Comparison of ENCODE assay signal across 8 mouse cellular contexts in the genomic region with DNA sequence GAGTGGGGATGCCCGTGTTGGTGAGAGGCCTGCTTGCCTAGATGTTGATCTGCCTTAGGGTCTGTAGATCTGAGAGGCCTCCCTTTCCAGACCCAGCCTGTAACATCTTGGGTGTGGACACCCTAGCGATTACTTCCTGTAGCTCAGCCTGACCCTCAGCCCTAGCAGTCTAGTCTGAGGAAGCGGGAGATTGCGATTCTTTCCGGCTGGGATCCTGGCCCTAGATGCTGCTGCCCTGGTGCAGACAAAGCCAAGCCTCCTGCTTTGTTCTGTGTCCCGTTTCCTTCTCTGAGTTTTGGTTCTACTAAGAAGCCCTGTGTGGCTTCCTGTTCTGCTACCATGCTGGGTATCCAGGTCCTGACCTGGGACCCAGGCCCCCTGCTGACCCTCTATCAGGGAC.
DNase-seq lines count a peak whose midpoint lies in the region; ATAC-seq and TF ChIP-seq lines count a peak whose summit lies in the region.

No protein-coding gene starts in this region.

- no peaks in the 10 kb centered on the region for H3K27me3 ChIP-seq in liver, adult 2 months (ENCODE audit: control insufficient read depth, insufficient read depth, low read length)
- no peaks in the 10 kb centered on the region for H3K27me3 ChIP-seq in heart, postnatal 0 days (ENCODE audit: control insufficient read depth, insufficient read depth, low read length)
- no peaks in the 10 kb centered on the region for H3K27me3 ChIP-seq in limb, embryonic 10.5 days (ENCODE audit: low read depth, poor library complexity, severe bottlenecking)
- no peaks in the 10 kb centered on the region for H3K27me3 ChIP-seq in stomach, embryonic 14.5 days (ENCODE audit: control insufficient read depth, insufficient read depth, low read length)

- peak; percentile 4 for DNase-seq in liver, adult 2 months (ENCODE audit: extremely low read depth, low read depth, low spot score)
- DNase-seq in liver: no peak
- DNase-seq in heart, postnatal 0 days (ENCODE audit: low spot score): no peak
- DNase-seq in limb, embryonic 10.5 days (ENCODE audit: low spot score): no peak
- no peak for DNase-seq in embryo, embryonic 10.5 days (ENCODE audit: low spot score)
- DNase-seq in left cerebral cortex, adult 9 months (ENCODE audit: low spot score in 2 of 2): no peak

- H3K79me2 ChIP-seq in liver, adult 2 months (ENCODE audit: control insufficient read depth, insufficient read depth, low read length): no peaks in the 10 kb centered on the region

- no peaks in the 10 kb centered on the region for H3K36me3 ChIP-seq in liver, adult 2 months (ENCODE audit: control insufficient read depth, insufficient read depth, low read length)
- H3K36me3 ChIP-seq in heart, postnatal 0 days (replicated peaks; ENCODE audit: control insufficient read depth, insufficient read depth, low read length): no peaks in the 10 kb centered on the region
- H3K36me3 ChIP-seq in limb, embryonic 10.5 days: no peaks in the 10 kb centered on the region
- H3K36me3 ChIP-seq in stomach, embryonic 14.5 days (ENCODE audit: control insufficient read depth, insufficient read depth, low read length): no peaks in the 10 kb centered on the region

- TF ChIP-seq CTCF in liver, adult 2 months (IDR thresholded peaks at IDR 0.05; ENCODE audit: low read depth, low read length): no peak
- no peak for TF ChIP-seq CTCF in heart, postnatal 0 days (IDR thresholded peaks at IDR 0.05; ENCODE audit: low read depth)

- no peak for TF ChIP-seq POLR2A in liver, adult 2 months (IDR thresholded peaks at IDR 0.05; ENCODE audit: extremely low read depth, insufficient read depth, low read length)

- H3K4me2 ChIP-seq in heart, postnatal 0 days (ENCODE audit: low read depth, low read length): no peak overlapping the region
- H3K4me2 ChIP-seq in stomach, embryonic 14.5 days (replicated peaks; ENCODE audit: low read depth, low read length): no peak overlapping the region

- no peak overlapping the region for H3K9ac ChIP-seq in liver, adult 2 months (ENCODE audit: low read depth, low read length)
- H3K9ac ChIP-seq in heart, postnatal 0 days (replicated peaks; ENCODE audit: low read depth, low read length): no peak overlapping the region
- no peak overlapping the region for H3K9ac ChIP-seq in stomach, embryonic 14.5 days (replicated peaks; ENCODE audit: low read depth, low read length)

- 64% methylated on average over 6 of the region's 6 CpGs for WGBS in liver, adult 2 months
- WGBS in heart, postnatal 0 days: 58% methylated on average over 6 of the region's 6 CpGs
- WGBS in limb, embryonic 10.5 days: 84% methylated on average over 6 of the region's 6 CpGs
- WGBS in stomach, embryonic 14.5 days: 53% methylated on average over 6 of the region's 6 CpGs

- ATAC-seq in heart, postnatal 0 days (ENCODE audit: insufficient read depth, low read depth): peak; percentile 49
- no peak for ATAC-seq in stomach, embryonic 14.5 days (ENCODE audit: insufficient number of reproducible peaks, insufficient read depth, low FRiP score, low read depth)
- no peak for ATAC-seq in erythroblast, adult 5-6 weeks (replicated peaks; ENCODE audit: low FRiP score, poor library complexity, severe bottlenecking)

- H3K27ac ChIP-seq in liver, adult 2 months (replicated peaks; ENCODE audit: insufficient read depth, low read depth, low read length): peak overlapping the region; percentile 20; the same call in 1 of the 2 replicates
- H3K27ac ChIP-seq in heart, postnatal 0 days (ENCODE audit: low read depth): peak overlapping the region; percentile 76
- peak overlapping the region; percentile 71 for H3K27ac ChIP-seq in limb, embryonic 10.5 days
- peak overlapping the region; percentile 52; the same call in 1 of the 2 replicates for H3K27ac ChIP-seq in stomach, embryonic 14.5 days (ENCODE audit: low read length)

- 0 out of 2 replicates have a peak, but pooled peaks cover 1% of the 10 kb centered on the region for H3K4me1 ChIP-seq in liver, adult 2 months (ENCODE audit: control insufficient read depth, insufficient read depth, low read length)
- peaks cover 19% of the 10 kb centered on the region for H3K4me1 ChIP-seq in heart, postnatal 0 days (ENCODE audit: control insufficient read depth, insufficient read depth)
- H3K4me1 ChIP-seq in limb, embryonic 10.5 days: peaks cover 44% of the 10 kb centered on the region
- peaks cover 28% of the 10 kb centered on the region for H3K4me1 ChIP-seq in stomach, embryonic 14.5 days (ENCODE audit: control insufficient read depth, insufficient read depth, low read length)

- H3K9me3 ChIP-seq in heart, postnatal 0 days (replicated peaks; ENCODE audit: control insufficient read depth, low read length): no peaks in the 10 kb centered on the region
- H3K9me3 ChIP-seq in limb, embryonic 10.5 days (replicated peaks): no peaks in the 10 kb centered on the region
- no peaks in the 10 kb centered on the region for H3K9me3 ChIP-seq in stomach, embryonic 14.5 days (ENCODE audit: control insufficient read depth, low read depth, low read length)

- H3K4me3 ChIP-seq in liver, adult 2 months (ENCODE audit: insufficient read depth, low read depth, low read length): no peak overlapping the region
- no peak overlapping the region for H3K4me3 ChIP-seq in heart, postnatal 0 days (ENCODE audit: low read depth, low read length)
- H3K4me3 ChIP-seq in limb, embryonic 10.5 days: no peak overlapping the region
- no peak overlapping the region for H3K4me3 ChIP-seq in stomach, embryonic 14.5 days (ENCODE audit: low read depth, low read length)

- TF ChIP-seq EP300 in heart, postnatal 0 days (IDR thresholded peaks at IDR 0.05; ENCODE audit: low read depth): no peak

Comparison
In these comparisons a context has a peak if more than half of its experiments do, and no peak if none do; other contexts are left out.
1. H3K27ac ChIP-seq: peak in every context shown above with its lines; median percentile 76 in heart, postnatal 0 days; 71 in limb, embryonic 10.5 days; 52 in stomach, embryonic 14.5 days; 20 in liver, adult 2 months.